Mouse (Mus musculus) kidney, postnatal 14 days (tissue): ENCODE measurements around the gene Pnkp.

ENCODE experiments used
- DNase-seq: peaks from one replicate; pipeline ENCODE4 v3.0.0; 2022; ENCODE audit warnings: mixed read lengths

The Pnkp gene

GRCm38 (mm10) chr7:44832763-44833162, 24.2 kb upstream of the Pnkp start:
- DNase-seq = no peak

GRCm38 (mm10) chr7:44835373-44836015, 21.4 kb upstream of the Pnkp start:
- no peak for DNase-seq

GRCm38 (mm10) chr7:44836016-44836404, 20.9 kb upstream of the Pnkp start:
- DNase-seq = no peak

- no peak for DNase-seq
Measured at GRCm38 (mm10) chr7:44836423-44837053, 20.4 kb upstream of the Pnkp start.

- DNase-seq = no peak
Measured at GRCm38 (mm10) chr7:44838073-44838472, 18.9 kb upstream of the Pnkp start.

- DNase-seq = no peak
Measured at GRCm38 (mm10) chr7:44839171-44839490, 17.8 kb upstream of the Pnkp start.

GRCm38 (mm10) chr7:44839491-44840191, 17.3 kb upstream of the Pnkp start:
- DNase-seq = peak; percentile 50

GRCm38 (mm10) chr7:44840426-44840825, 16.5 kb upstream of the Pnkp start:
- DNase-seq = no peak

GRCm38 (mm10) chr7:44841825-44842463, 15.0 kb upstream of the Pnkp start:
- no peak for DNase-seq

GRCm38 (mm10) chr7:44845006-44845405, 11.9 kb upstream of the Pnkp start:
- no peak for DNase-seq

GRCm38 (mm10) chr7:44846804-44847203, 10.1 kb upstream of the Pnkp start:
- no peak for DNase-seq

- DNase-seq = no peak
Measured at GRCm38 (mm10) chr7:44847772-44848171, 9.2 kb upstream of the Pnkp start.

GRCm38 (mm10) chr7:44848561-44849415, 8.2 kb upstream of the Pnkp start, which contains the start of the genes Akt1s1 and Tbc1d17:
Gene Akt1s1, plus strand, starts transcription at chr7:44848991.
Gene Tbc1d17, minus strand, starts transcription at chr7:44849079.
- peak; percentile 100 for DNase-seq

- DNase-seq = peak; percentile 95
Measured at GRCm38 (mm10) chr7:44849416-44850111, 7.4 kb upstream of the Pnkp start.

GRCm38 (mm10) chr7:44850146-44850545, 6.8 kb upstream of the Pnkp start:
- DNase-seq = peak; percentile 89

GRCm38 (mm10) chr7:44850789-44851624, 5.9 kb upstream of the Pnkp start:
- no peak for DNase-seq

GRCm38 (mm10) chr7:44851625-44852234, 5.2 kb upstream of the Pnkp start:
- no peak for DNase-seq

- no peak for DNase-seq
Measured at GRCm38 (mm10) chr7:44852259-44853027, 4.5 kb upstream of the Pnkp start.

- no peak for DNase-seq
Measured at GRCm38 (mm10) chr7:44853065-44853464, 3.9 kb upstream of the Pnkp start.
